Mouse (Mus musculus) lung, postnatal 4 days (tissue): ENCODE data around the gene Htr1b.
A peak's percentile ranks its signal among the peaks of the same experiment; 100 is the strongest.

Source experiments
- DNase-seq, 2 experiments: peaks; one replicate each; pipeline ENCODE4 v3.0.0; 2021

The Htr1b gene

GRCm38 (mm10) chr9:81633437-81633973, at the start of gene Htr1b:
TSS of gene Htr1b (minus strand) at chr9:81633828.
- DNase-seq = peak in 1 of 2 experiments; percentile 17

GRCm38 (mm10) chr9:81676716-81677115, 43.1 kb upstream of the Htr1b start:
- DNase-seq = no peak

GRCm38 (mm10) chr9:81637486-81637885, 3.9 kb upstream of the Htr1b start:
- no peak for DNase-seq

GRCm38 (mm10) chr9:81635109-81635508, 1.5 kb upstream of the Htr1b start:
- DNase-seq = peak; percentile 17 to 24

- no peak for DNase-seq
Observed at GRCm38 (mm10) chr9:81634163-81634562, 535 bp upstream of the Htr1b start.

- DNase-seq = peak; percentile 6 to 37
Observed at GRCm38 (mm10) chr9:81632736-81633436, 742 bp downstream of the Htr1b start.

- DNase-seq = peak in 1 of 2 experiments; percentile 21
Observed at GRCm38 (mm10) chr9:81632191-81632735, 1.4 kb downstream of the Htr1b start.

GRCm38 (mm10) chr9:81631581-81632091, 2.0 kb downstream of the Htr1b start:
- DNase-seq = peak; percentile 5 to 17

- DNase-seq = peak; percentile 63 to 65
Observed at GRCm38 (mm10) chr9:81626899-81627606, 6.6 kb downstream of the Htr1b start.

GRCm38 (mm10) chr9:81625898-81626297, 7.7 kb downstream of the Htr1b start:
- DNase-seq = no peak

GRCm38 (mm10) chr9:81622873-81623272, 10.8 kb downstream of the Htr1b start:
- DNase-seq = no peak

GRCm38 (mm10) chr9:81611022-81611421, 22.6 kb downstream of the Htr1b start:
- no peak for DNase-seq
